Mouse (Mus musculus) liver, adult (tissue): ENCODE data around the gene Cbx2.

Experiments used
- GATA4 ChIP-seq: IDR thresholded peaks from 2 replicates; pipeline ENCODE4 v1.6.1; 2014; ENCODE audit warnings: mild to moderate bottlenecking, low read length; ENCODE audit not compliant: insufficient replicate concordance

Gene Cbx2

GRCm38 (mm10) chr11:119001493-119002128, 21.2 kb upstream of the Cbx2 start:
- TF ChIP-seq GATA4: no peak

- no peak for TF ChIP-seq GATA4
Measured at GRCm38 (mm10) chr11:119005547-119006275, 17.1 kb upstream of the Cbx2 start.

- no peak for TF ChIP-seq GATA4
Measured at GRCm38 (mm10) chr11:119006462-119006861, 16.3 kb upstream of the Cbx2 start.

- no peak for TF ChIP-seq GATA4
Measured at GRCm38 (mm10) chr11:119007461-119008456, 15.0 kb upstream of the Cbx2 start.

- TF ChIP-seq GATA4: no peak
Measured at GRCm38 (mm10) chr11:119014455-119014854, 8.3 kb upstream of the Cbx2 start.

- no peak for TF ChIP-seq GATA4
Measured at GRCm38 (mm10) chr11:119017506-119017905, 5.3 kb upstream of the Cbx2 start.

- no peak for TF ChIP-seq GATA4
Measured at GRCm38 (mm10) chr11:119021180-119021579, 1.6 kb upstream of the Cbx2 start.

GRCm38 (mm10) chr11:119022068-119022894, 481 bp upstream of the Cbx2 start:
- no peak for TF ChIP-seq GATA4

- TF ChIP-seq GATA4: no peak
Measured at GRCm38 (mm10) chr11:119023616-119023980, 836 bp downstream of the Cbx2 start.

GRCm38 (mm10) chr11:119024260-119024659, 1.5 kb downstream of the Cbx2 start:
- TF ChIP-seq GATA4: no peak

GRCm38 (mm10) chr11:119026203-119026602, 3.4 kb downstream of the Cbx2 start:
- no peak for TF ChIP-seq GATA4

GRCm38 (mm10) chr11:119033874-119034558, 11.3 kb downstream of the Cbx2 start:
- TF ChIP-seq GATA4: no peak

GRCm38 (mm10) chr11:119034635-119035034, 11.9 kb downstream of the Cbx2 start:
- TF ChIP-seq GATA4: no peak

GRCm38 (mm10) chr11:119035094-119035685, 12.4 kb downstream of the Cbx2 start:
- TF ChIP-seq GATA4: no peak

GRCm38 (mm10) chr11:119035686-119036165, 13.0 kb downstream of the Cbx2 start:
- no peak for TF ChIP-seq GATA4
